Mouse (Mus musculus): ENCODE measurements around the gene Fkbp10.

Gene Fkbp10

DNA sequence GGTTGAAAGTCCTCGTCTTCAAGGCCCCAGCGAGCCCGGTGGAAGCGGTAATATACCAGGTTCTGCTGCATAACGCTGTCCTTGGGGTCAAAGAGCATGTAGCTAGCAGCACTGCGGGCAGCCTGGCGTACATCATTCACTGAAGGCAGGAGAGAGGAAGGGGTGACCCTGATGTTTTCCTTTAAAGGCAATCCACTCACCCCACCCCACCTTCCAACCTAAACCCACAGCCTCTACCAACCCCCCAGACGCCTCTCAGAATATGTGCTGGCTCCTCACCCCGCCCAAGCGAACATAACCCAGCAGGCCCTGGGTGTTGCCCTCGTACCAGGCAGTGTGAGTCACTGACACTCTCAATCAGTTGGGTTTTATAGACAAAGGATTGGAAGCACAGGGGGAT is 3.8 kb upstream of the Fkbp10 start:
- DNase-seq (ENCODE audit: low read depth, low spot score): peak; percentile 71

- no peak for DNase-seq (ENCODE audit: low read depth, low spot score)
Measured at GRCm38 (mm10) chr11:100413541-100413940, 2.0 kb upstream of the Fkbp10 start.

- DNase-seq (ENCODE audit: low read depth, low spot score): peak; percentile 94
Measured at GRCm38 (mm10) chr11:100414021-100414913, 1.2 kb upstream of the Fkbp10 start, which contains the start of gene P3h4. Gene P3h4 (minus strand): TSS chr11:100414836.

DNA sequence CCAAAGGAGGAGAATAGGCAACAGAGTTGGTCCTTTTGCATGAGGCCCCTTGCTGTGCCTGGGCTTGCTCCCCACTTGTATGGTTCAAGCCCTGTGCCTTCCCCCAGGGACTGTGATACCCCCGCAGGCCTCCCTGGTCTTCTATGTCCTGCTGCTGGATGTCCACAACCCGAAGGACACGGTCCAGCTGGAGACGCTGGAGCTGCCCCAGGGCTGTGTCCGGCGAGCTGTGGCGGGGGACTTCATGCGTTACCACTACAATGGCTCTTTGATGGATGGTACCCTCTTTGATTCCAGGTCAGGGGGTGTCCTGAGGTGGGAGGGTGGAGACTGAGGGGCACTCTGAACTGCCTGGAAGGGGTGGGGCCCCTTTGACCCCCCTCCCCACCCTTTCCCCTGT is 6.0 kb downstream of the Fkbp10 start:
- no peak for DNase-seq (ENCODE audit: low read depth, low spot score)

GRCm38 (mm10) chr11:100423836-100424235 is 8.3 kb downstream of the Fkbp10 start:
- DNase-seq (ENCODE audit: low read depth, low spot score): no peak

DNA sequence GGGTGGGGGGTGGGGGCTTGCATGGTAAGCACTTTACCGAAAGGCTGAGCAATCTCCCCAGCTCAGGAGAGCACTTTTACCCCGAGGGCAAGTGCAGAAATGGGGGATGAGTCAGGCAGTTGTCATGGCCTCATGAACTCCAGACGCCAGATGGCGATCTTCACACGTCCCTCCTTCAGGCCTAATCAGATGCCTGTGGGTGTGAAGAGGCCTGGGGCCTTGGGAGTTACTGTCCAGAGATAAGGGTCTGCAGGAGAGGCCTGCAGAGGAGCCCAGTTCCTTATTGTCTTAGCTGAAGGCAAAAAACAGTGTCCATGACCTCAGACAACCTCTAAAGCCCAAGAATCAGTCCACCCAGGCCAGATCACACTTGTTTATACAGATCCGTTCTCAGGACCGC is 10.4 kb downstream of the Fkbp10 start:
- peak; percentile 85 for DNase-seq (ENCODE audit: low read depth, low spot score)

DNA sequence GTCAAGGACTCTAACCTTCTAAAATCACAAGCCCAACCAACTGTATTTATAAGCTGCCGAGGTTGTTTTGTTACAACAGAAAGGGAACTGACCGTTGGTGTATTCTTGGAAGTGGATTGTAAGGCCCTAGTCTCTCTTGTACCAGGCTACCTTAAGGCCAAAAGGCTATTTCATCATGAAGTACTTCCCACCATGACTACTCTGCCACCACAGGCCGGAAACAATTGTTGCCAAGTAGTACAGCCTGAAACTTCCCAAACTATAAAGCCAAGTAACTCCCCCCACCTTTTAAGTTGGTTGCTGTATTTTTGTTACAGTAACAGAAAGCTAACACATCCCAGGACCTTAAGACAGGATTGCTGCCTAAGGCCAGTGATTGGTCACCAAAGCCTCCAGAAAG is 11.3 kb downstream of the Fkbp10 start:
- DNase-seq (ENCODE audit: low read depth, low spot score): no peak

DNA sequence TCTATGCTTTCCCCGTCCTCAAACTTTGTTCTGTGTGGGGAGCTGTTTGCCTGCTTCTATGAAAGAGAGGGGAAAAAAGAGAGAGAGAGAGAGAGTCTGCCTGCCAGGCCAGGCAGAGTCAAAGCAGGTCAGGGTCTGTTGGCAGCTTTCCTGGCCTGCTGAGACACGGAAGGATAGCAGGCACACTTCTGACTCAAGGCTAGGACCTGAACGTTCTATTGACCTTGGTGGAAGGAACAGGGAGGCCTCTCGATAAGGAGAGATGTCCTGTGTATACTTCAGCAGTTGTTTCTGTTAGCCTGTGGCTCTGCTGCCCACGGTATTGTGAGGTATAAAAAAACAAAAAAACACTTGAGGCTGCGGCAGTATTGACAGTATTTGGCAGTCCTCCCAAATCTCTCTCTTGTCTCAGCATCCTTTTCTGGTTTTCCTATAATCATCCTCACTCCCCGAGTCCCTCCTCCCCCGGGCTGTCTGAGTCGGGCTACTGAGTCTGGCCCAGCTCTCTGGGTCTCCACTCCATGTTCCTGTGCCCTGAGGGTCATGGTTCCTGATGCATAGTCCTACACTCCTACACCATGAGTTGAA is 13.2 kb downstream of the Fkbp10 start:
- DNase-seq (ENCODE audit: low read depth, low spot score): peak; percentile 69

DNA sequence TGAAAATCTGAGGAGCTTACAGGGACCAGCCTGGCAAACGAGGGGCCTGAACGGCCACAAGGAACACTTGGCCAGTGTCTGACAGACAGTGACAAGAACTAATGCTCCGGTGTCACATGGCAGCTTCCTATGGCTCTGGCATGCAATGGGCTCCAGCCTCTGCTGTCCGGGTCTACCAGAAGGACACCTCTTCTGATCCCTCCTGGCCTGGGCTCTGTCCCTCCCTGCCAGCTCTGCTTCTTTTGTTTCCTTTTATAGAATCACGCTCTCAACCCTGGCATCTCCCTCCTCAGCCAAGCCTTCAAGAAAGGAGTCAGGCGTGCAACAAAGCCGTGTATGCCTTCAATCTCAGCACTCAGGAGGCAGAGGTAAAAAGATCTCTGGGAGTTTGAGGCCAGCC is 14.6 kb downstream of the Fkbp10 start:
- no peak for DNase-seq (ENCODE audit: low read depth, low spot score)

- no peak for DNase-seq (ENCODE audit: low read depth, low spot score)
Measured at GRCm38 (mm10) chr11:100432002-100432401, 16.5 kb downstream of the Fkbp10 start.

- DNase-seq (ENCODE audit: low read depth, low spot score): no peak
Measured at GRCm38 (mm10) chr11:100435678-100436246, 20.3 kb downstream of the Fkbp10 start.

DNA sequence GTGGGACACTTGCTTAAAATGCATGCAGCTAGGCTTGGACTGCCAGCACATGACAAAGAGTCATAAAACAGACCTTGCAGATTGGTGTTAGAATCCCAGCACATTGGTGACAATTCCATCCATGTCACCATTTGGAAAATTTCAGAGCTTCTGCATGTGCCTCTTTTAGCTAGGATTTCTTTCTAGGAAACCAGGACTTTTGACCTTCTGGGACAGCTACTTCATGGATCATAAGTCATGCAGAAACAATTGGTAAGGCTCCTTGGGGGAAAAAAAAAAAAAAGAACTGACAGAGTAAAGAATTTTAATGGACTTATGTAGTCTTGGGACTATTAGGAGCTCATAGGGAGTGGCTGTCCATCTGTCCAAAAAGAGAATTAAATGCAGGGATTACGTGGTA is 22.4 kb downstream of the Fkbp10 start:
- no peak for DNase-seq (ENCODE audit: low read depth, low spot score)

DNA sequence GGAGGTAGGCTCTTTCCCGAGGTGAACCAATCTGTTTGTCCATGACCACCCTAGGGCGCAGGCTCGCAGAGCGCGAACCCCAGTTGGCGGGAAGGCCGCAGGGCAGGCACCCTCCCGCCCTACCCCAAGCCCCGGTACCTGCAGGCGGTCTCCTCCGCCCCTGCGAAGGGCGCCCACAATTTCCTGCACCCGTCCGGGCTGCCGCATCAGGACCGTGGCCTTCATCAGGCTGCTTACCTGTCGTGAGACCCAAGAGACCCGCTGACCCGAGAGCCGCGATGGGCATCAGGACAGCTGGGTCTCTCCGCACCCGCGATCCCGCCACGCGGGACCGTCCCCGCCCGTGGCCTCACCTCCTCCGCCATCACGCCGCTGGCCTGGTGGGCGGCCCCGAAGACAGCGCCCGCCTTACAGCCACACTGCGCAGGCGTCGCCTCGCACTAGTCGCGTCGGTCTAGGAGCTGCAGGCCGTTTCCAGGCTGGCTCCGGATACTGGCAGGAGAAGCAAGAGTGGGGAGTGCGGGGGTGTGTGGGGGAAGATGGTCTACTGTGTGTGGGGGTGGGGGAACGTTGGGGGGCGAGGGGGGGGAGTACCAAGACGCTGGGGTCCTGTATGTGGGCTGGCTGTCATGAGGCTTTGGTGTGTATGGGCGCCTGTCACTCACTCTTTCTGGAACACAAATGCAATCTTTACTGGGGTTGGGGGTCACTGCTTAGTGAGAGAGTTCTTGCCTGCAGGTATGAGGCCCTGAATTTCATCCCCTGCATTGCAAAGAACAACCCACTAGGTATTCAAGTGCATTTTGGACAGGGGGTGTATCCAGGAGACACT is 25.4 kb downstream of the Fkbp10 start:
- peak; percentile 92 for DNase-seq (ENCODE audit: low read depth, low spot score)

GRCm38 (mm10) chr11:100441797-100442196 is 26.3 kb downstream of the Fkbp10 start, which contains the start of the genes Nt5c3b and Klhl10:
Gene Nt5c3b (minus strand): TSS chr11:100441808.
Gene Klhl10 (plus strand): TSS chr11:100441917.
- no peak for DNase-seq (ENCODE audit: low read depth, low spot score)

DNA sequence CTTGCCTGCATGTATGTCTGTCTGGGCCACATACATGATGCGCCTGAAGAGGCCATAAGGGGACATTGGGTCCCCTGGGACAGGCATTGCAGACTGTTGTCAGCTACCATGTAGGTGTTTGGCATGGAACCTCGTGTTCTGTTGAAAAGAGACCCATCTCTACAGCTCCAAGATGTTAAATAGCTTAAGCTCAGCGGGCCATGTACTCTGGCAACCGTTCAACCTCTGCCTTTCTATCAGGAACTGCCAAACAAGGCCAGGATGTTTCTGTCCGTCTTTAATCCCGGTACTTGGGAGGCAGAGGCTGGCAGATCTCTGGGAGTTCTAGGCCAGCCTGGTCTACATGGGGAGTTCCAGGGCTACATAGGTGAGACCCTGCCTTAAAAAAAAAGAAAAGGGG is 27.1 kb downstream of the Fkbp10 start:
- DNase-seq (ENCODE audit: low read depth, low spot score): no peak

GRCm38 (mm10) chr11:100457247-100457646 is 41.8 kb downstream of the Fkbp10 start:
- no peak for DNase-seq (ENCODE audit: low read depth, low spot score)

DNA sequence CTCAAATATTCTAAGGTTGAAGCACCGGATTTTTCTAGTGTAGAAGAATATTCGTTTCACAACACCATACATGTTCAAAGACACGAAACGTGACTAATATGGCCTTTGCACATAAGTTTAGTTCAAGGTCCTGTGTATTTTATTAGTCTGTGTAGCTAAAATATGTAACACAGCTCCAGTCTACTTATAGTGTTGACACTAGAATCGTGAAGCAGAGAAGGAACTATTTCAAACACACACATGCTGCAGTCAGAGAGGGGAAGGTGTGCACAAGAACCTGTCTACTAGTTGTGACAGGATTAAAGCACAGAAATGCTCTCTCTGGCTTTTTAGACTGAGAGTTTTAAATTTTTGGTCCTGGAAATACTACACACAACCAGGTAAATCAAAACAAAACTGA is 42.2 kb downstream of the Fkbp10 start:
- no peak for DNase-seq (ENCODE audit: low read depth, low spot score)

- DNase-seq (ENCODE audit: low read depth, low spot score): peak; percentile 71
Measured at GRCm38 (mm10) chr11:100462699-100463098, 47.2 kb downstream of the Fkbp10 start.

DNA sequence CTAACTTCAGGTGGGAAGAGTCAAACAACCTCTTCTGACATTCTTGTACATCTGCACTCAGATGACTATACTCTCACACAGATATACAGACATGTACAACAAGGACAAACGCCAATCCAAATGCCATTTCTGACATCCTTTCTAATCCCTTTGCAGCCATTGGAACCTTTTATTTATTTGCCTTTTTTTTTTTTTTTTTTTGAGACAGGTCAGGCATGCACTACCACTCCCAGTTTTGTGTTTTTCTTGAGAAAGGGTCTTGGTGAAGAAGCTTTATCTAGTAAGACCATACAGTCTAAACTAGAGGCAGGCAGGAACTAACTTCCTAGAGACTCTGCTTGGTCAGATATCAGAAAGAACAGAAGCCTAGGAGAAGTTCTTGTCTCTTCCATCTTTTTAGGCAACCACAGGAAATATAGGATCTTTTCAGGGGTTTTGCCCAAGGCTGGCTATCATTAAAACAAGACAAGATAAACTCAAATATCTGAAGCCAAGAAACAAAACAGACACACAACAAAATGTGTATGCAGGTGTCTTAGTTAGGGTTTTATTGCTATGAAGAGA is 49.8 kb downstream of the Fkbp10 start:
- no peak for DNase-seq (ENCODE audit: low read depth, low spot score)

DNA sequence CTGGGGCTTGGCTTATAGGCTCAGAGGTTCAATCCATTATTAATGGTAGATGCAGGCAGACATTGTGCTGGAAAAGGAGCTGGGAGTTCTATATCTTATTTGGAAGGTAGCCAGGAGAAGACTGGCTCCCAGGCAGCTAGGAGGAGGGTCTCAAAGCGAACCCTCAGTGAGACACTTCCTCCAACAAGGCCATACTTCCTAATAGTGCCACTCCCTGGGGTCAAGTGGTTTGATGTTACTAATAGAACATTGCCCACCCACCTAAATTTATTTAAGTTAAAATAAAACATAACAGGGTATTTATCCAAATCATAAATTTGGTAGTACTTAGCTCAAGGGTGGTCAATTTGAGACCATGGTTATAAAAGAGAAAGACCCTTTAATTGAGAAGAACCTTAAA is 50.3 kb downstream of the Fkbp10 start:
- no peak for DNase-seq (ENCODE audit: low read depth, low spot score)
